Mouse (Mus musculus): ENCODE measurements at regions not wholly inside any gene's neighbourhood (a gene's known extent, or its start where the extent isn't known, plus 50 kb on each side); places are given as distances from the start of the nearest gene placed in this dataset.

DNA sequence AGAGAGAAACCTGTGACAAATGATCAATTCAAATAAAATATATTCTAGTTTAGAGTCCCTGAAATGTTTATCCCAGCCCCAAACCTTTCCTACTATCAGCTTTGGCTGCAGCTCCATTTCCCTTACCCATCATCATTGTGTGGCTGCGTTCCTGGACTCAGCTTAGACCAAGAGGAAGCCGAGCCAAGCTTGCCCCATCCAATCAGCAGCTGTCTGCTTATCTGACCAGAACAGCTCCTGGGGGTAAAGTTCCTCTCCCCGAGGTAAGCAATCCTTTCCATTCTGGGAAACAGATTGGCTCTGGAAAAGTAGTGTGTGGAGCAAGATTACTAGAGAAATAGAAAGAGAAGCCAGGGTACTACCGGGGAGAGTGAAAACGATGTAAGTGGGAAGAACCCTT, 228.2 kb downstream of the Slc16a7 start:
- TF ChIP-seq CTCF (IDR thresholded peaks at IDR 0.05; ENCODE audit: low read depth) (no peak), EP300 (IDR thresholded peaks at IDR 0.05; ENCODE audit: low read depth) (no peak)
